Mouse (Mus musculus) G1E (cell line): ENCODE data around the gene Usp40. TPM values are rescaled to one million over a fixed set of nuclear protein-coding genes. Genes with fewer than 3 reads are reported as not detected.

Experiments used
- ATAC-seq: 2 replicates; pipeline ENCODE4 v1.8.0; 2016; ENCODE audit warnings: mild to moderate bottlenecking; ENCODE audit not compliant: insufficient number of reproducible peaks, poor library complexity, low FRiP score, severe bottlenecking; ENCODE audit errors: extremely low read depth
- DNase-seq: peaks from one replicate; pipeline ENCODE4 v3.0.0; 2012; ENCODE audit warnings: low spot score
- H3K27me3 ChIP-seq: 2 replicates; pipeline ENCODE4 v1.6.1; 2012; ENCODE audit warnings: mild to moderate bottlenecking, low read length, inconsistent platforms; ENCODE audit not compliant: insufficient read depth
- H3K36me3 ChIP-seq: replicated peaks from 2 replicates; pipeline ENCODE3; 2012; ENCODE audit warnings: mild to moderate bottlenecking, inconsistent platforms
- H3K4me1 ChIP-seq: 2 replicates; pipeline ENCODE4 v1.6.1; 2012; ENCODE audit warnings: low read depth, low read length, inconsistent platforms, mixed read lengths; ENCODE audit not compliant: insufficient read depth
- H3K4me3 ChIP-seq: 2 replicates; pipeline ENCODE4 v1.5.1; 2012; ENCODE audit warnings: low read depth, mild to moderate bottlenecking, inconsistent platforms, low read length, moderate library complexity, mixed read lengths
- H3K9me3 ChIP-seq: replicated peaks from 2 replicates; pipeline ENCODE4 v1.6.1; 2012; ENCODE audit warnings: inconsistent platforms
- CTCF ChIP-seq: IDR thresholded peaks from 2 replicates; pipeline ENCODE4 v1.5.1; 2012; ENCODE audit warnings: low read depth, low read length, inconsistent platforms, mixed read lengths
- GATA1 ChIP-seq: IDR thresholded peaks from 2 replicates; pipeline ENCODE4 v1.6.1; 2012; ENCODE audit warnings: borderline replicate concordance, low read length, inconsistent platforms, mixed read lengths
- GATA2 ChIP-seq: IDR thresholded peaks from 2 replicates; pipeline ENCODE4 v1.6.1; 2012; ENCODE audit warnings: low read depth, low read length, inconsistent platforms, borderline replicate concordance
- POLR2AphosphoS5 ChIP-seq: IDR thresholded peaks from 2 replicates; pipeline ENCODE4 v1.6.1; 2012; ENCODE audit warnings: low read depth, low read length, inconsistent platforms; ENCODE audit not compliant: insufficient replicate concordance
- TAL1 ChIP-seq: conservative IDR thresholded peaks from 2 replicates; pipeline ENCODE4 v1.6.1; 2012; ENCODE audit warnings: low read depth, low read length, inconsistent platforms, mixed read lengths
- polyA plus RNA-seq: library from polyadenylated mRNA; stranded (reverse); fragments of >175 nt; gene quantifications from 2 replicates; pipeline ENCODE4 v1.2.3, GENCODE M21; 2012
- total RNA-seq, 2 experiments: library from RNA; stranded (forward) in 1 of 2; stranded (reverse) in 1 of 2; fragments of 200-1000 nt in 1 of 2; fragments of >200 nt in 1 of 2; fragmentation: Nextera tagmentation in 1 of 2; gene quantifications; 2 replicates each; pipeline ENCODE4 v1.2.3; 2014 to 2017

The Usp40 gene
- total and polyA plus RNA-seq, 3 experiments: 4.2 to 109 (median 43.7) TPM

GRCm38 (mm10) chr1:87917361-87917760 is 91.0 kb downstream of the Usp40 start:
- H3K4me3 ChIP-seq: no peak overlapping the region
- DNase-seq: no peak
- H3K27me3 ChIP-seq: no peaks in the 10 kb centered on the region
- no peak for TF ChIP-seq POLR2AphosphoS5
- no peak for TF ChIP-seq GATA1
- TF ChIP-seq CTCF: no peak
- TF ChIP-seq GATA2: no peak
- TF ChIP-seq TAL1: no peak
- H3K36me3 ChIP-seq: peaks cover 90% of the 10 kb centered on the region
- H3K4me1 ChIP-seq: peaks cover 28% of the 10 kb centered on the region
- ATAC-seq: no peak
- no peaks in the 10 kb centered on the region for H3K9me3 ChIP-seq

DNA sequence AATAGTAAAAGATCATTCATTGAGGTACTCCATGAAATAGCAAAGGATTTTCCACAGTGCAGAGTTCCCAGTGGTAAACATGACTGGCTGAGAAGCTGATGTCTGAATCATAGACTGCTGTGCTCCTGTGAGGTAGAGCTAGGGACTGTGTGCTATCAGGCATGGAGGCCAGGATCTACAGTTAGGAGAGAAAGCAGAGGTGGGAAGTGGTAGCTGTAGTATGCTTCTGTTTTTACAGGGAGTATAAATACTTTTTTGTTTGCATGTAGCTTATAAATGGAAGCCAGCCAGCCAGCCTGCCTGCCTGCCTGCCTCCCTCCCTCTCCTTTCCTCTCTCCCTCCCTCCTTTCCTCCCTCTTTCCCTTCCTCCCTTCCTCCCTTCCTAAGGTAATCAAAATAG is 95.0 kb downstream of the Usp40 start:
- no peak for ATAC-seq
- Histone ChIP-seq H3K27me3 (no peaks in the 10 kb centered on the region), H3K36me3 (peaks cover 74% of the 10 kb centered on the region), H3K4me3 (no peak overlapping the region), H3K4me1 (peaks cover 66% of the 10 kb centered on the region), H3K9me3 (no peaks in the 10 kb centered on the region)
- DNase-seq: no peak
- TF ChIP-seq POLR2AphosphoS5: no peak
- TF ChIP-seq TAL1: no peak
- no peak for TF ChIP-seq CTCF
- no peak for TF ChIP-seq GATA2
- TF ChIP-seq GATA1: no peak

DNA sequence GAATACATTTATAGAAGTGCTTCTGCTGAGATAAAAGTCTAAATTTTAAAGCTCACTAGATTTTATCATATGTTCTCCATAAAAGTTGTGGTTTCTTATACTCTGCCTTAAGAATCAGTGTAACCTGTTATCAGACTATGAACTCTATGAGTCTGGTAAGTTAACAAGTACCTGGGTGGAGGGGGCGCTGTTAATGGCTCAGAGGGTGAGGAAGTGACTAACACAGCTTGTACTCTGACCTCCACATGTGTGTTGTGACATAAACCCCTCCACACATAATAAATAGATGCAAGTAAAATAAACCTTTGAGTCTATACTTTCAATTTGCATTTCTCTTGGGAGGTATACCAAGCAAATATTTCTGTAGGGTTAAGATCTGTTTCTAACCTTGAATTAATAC is 97.9 kb downstream of the Usp40 start:
- no peaks in the 10 kb centered on the region for H3K27me3 ChIP-seq
- ATAC-seq (no peak), DNase-seq (no peak)
- H3K9me3 ChIP-seq: no peaks in the 10 kb centered on the region
- H3K4me3 ChIP-seq: no peak overlapping the region
- H3K4me1 ChIP-seq: peaks cover 85% of the 10 kb centered on the region
- H3K36me3 ChIP-seq: peaks cover 65% of the 10 kb centered on the region
- no peak for TF ChIP-seq GATA1
- TF ChIP-seq TAL1: no peak
- no peak for TF ChIP-seq POLR2AphosphoS5
- TF ChIP-seq GATA2: no peak
- no peak for TF ChIP-seq CTCF

DNA sequence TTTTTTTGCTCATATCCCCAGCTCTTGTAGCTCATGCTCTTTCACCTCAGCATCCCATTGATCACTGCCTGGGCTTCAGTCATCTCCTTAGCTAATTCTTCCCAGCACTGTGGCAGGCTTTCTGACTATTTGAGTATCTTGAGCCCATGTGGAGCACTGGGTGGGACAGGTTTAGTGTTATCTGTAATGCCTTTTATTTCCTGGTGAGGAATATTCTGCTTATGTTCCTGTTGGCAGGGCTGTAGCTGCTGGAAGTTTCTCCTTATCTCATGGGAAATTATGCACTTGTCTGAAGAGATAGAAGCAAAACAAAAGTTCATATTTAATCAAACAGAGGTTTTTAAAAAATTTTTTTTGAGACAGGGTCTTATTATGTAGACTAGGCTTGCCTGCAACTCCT is 98.8 kb downstream of the Usp40 start:
- TF ChIP-seq TAL1: 0 out of 2 replicates have a peak, but pooled peaks have one; percentile 10
- no peak for TF ChIP-seq GATA1
- TF ChIP-seq CTCF: no peak
- H3K4me3 ChIP-seq: no peak overlapping the region
- no peaks in the 10 kb centered on the region for H3K9me3 ChIP-seq
- no peaks in the 10 kb centered on the region for H3K27me3 ChIP-seq
- ATAC-seq (peak; percentile 57), DNase-seq (no peak)
- peaks cover 79% of the 10 kb centered on the region for H3K4me1 ChIP-seq
- H3K36me3 ChIP-seq: peaks cover 57% of the 10 kb centered on the region

GRCm38 (mm10) chr1:87908736-87909135 is 99.6 kb downstream of the Usp40 start:
- Histone ChIP-seq H3K4me3 (peak overlapping the region; percentile 27; the same call in 1 of the 2 replicates), H3K27me3 (no peaks in the 10 kb centered on the region), H3K9me3 (no peaks in the 10 kb centered on the region), H3K4me1 (peaks cover 71% of the 10 kb centered on the region), H3K36me3 (peaks cover 54% of the 10 kb centered on the region)
- DNase-seq: no peak
- TF ChIP-seq GATA1: no peak
- no peak for TF ChIP-seq TAL1
- no peak for TF ChIP-seq POLR2AphosphoS5
- TF ChIP-seq GATA2: no peak
- no peak for TF ChIP-seq CTCF
- no peak for ATAC-seq

GRCm38 (mm10) chr1:87908006-87908405 is 100.3 kb downstream of the Usp40 start:
- no peak overlapping the region for H3K4me3 ChIP-seq
- TF ChIP-seq POLR2AphosphoS5: no peak
- no peak for TF ChIP-seq GATA1
- TF ChIP-seq TAL1: no peak
- no peak for TF ChIP-seq CTCF
- ATAC-seq: no peak
- H3K27me3 ChIP-seq: no peaks in the 10 kb centered on the region
- H3K9me3 ChIP-seq: no peaks in the 10 kb centered on the region
- H3K4me1 ChIP-seq: peaks cover 66% of the 10 kb centered on the region
- peaks cover 54% of the 10 kb centered on the region for H3K36me3 ChIP-seq
- no peak for DNase-seq

DNA sequence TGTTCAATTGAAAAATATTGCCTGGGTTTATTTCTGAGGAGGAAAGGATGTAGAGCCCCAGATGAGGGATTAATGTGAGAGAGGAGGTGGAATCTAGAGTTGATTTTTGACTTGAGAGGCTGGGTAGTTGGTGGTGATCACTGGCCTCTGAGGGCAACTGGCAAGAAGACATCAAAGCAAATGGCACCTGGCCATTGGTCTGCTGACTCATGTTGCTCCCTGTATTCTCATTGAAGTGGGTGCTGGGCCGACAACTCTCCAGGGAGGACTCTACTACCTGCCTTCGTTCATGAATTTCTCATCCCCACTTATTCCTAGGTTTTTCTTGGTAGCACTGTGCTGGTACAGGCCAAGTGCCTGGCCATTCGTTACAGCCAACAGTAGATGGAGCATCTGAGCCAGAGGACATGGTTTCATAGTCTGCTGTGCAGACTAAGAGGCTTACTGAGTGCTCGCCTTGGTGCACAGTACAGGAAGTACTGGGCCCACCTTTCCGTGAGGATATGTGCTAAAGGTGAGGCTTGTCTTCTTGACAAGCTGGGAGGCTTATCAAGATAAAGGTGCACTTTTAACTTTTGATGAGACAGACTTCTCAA is 101.9 kb downstream of the Usp40 start:
- H3K36me3 ChIP-seq: peaks cover 54% of the 10 kb centered on the region
- DNase-seq (no peak), ATAC-seq (no peak)
- no peak overlapping the region for H3K4me3 ChIP-seq
- H3K4me1 ChIP-seq: peaks cover 58% of the 10 kb centered on the region
- H3K9me3 ChIP-seq: no peaks in the 10 kb centered on the region
- H3K27me3 ChIP-seq: no peaks in the 10 kb centered on the region
- TF ChIP-seq TAL1: no peak
- TF ChIP-seq CTCF: no peak
- no peak for TF ChIP-seq POLR2AphosphoS5
- TF ChIP-seq GATA2: no peak
- no peak for TF ChIP-seq GATA1
